Mouse (Mus musculus): ENCODE data around the gene Arl5c.

DNA sequence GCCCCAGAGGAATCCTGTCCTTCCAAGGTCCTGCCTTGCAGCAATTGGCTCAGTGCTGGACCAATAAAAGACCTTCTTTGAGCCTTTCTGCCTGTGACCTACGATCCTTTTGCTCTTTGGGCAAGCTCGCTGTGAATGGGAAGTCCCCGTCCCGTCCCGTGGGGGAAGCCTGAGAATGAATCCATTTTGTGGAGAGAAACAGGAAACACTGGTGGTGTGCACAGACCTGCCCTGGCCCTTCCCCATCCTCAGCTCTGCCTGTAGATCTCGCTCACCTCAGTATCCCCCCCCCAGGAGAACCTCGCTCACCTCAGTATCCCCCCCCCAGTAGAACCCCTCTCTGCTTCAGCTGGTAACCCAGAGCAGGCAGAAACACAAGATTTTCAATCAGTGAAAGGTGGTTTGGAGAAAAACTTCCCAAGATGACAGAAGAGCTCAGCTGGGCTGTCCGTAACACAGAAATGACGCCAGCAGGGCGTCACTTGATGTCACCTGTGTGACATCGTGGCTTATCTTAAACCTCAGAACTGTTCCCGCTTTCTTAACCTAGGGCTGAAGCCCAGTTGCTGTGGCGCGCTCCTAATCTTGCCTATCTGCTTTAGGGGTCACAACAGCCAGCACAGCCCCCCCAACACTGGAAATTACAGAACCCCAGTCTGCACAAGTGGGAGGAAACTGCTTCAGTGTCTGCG, 53.4 kb downstream of the Arl5c start:
- TF ChIP-seq GATA1 (IDR thresholded peaks at IDR 0.05; ENCODE audit: borderline replicate concordance, low read length) (no peak), FLI1 (IDR thresholded peaks at IDR 0.05; ENCODE audit: low read length) (no peak)
